Mouse (Mus musculus) intestine, postnatal 0 days (tissue): ENCODE data around the gene Olfr732. TPM values are rescaled to one million over a fixed set of nuclear protein-coding genes. Genes with fewer than 3 reads are reported as not detected.

Source experiments
- ATAC-seq: fragments of 200-750 bp; cut with Nextera tagmentation; 2 replicates; pipeline ENCODE4 v1.8.0; 2017; ENCODE audit warnings: mild to moderate bottlenecking, moderate TSS enrichment, moderate library complexity
- H3K27ac ChIP-seq: fragments of 300-500 bp; sonication (generic); 2 replicates; pipeline ENCODE4 v1.5.1; 2014; ENCODE audit warnings: mild to moderate bottlenecking, low read depth, low read length, moderate library complexity
- H3K27me3 ChIP-seq: fragments of 300-500 bp; sonication (generic); replicated peaks from 2 replicates; pipeline ENCODE4 v1.6.1; 2014; ENCODE audit warnings: low read length, mixed read lengths; ENCODE audit not compliant: control insufficient read depth, insufficient read depth
- H3K36me3 ChIP-seq: fragments of 300-500 bp; sonication (generic); 2 replicates; pipeline ENCODE4 v1.6.1; 2014; ENCODE audit warnings: mild to moderate bottlenecking, moderate library complexity; ENCODE audit not compliant: control insufficient read depth, insufficient read depth
- H3K4me1 ChIP-seq: fragments of 300-500 bp; sonication (generic); replicated peaks from 2 replicates; pipeline ENCODE4 v1.6.1; 2014; ENCODE audit warnings: antibody characterized with exemption, low read length, mixed read lengths; ENCODE audit not compliant: control insufficient read depth, insufficient read depth
- H3K4me2 ChIP-seq: fragments of 300-500 bp; sonication (generic); replicated peaks from 2 replicates; pipeline ENCODE4 v1.6.1; 2014; ENCODE audit warnings: low read depth, mild to moderate bottlenecking, moderate library complexity
- H3K4me3 ChIP-seq: fragments of 300-500 bp; sonication (generic); 2 replicates; pipeline ENCODE4 v1.5.1; 2014; ENCODE audit warnings: low read depth, low read length
- H3K9ac ChIP-seq: fragments of 300-500 bp; sonication (generic); 2 replicates; pipeline ENCODE4 v1.6.1; 2014; ENCODE audit warnings: mild to moderate bottlenecking, low read depth, low read length
- H3K9me3 ChIP-seq: fragments of 300-500 bp; sonication (generic); 2 replicates; pipeline ENCODE4 v1.6.1; 2016; ENCODE audit warnings: mixed run types; ENCODE audit not compliant: control insufficient read depth
- CTCF ChIP-seq: sonication (generic); IDR thresholded peaks from 2 replicates; pipeline ENCODE4 v1.5.1; 2016; ENCODE audit warnings: low read depth, mild to moderate bottlenecking, control low read depth, antibody characterized with exemption, moderate library complexity
- WGBS: fragments of 180-500 bp; shearing (Covaris S2); extraction: QIAGEN DNeasy Blood & Tissue Kit; methylation state at CpG from one replicate; pipeline ENCODE4 v1.1.7; 2014; 5-methylcytosine and 5-hydroxymethylcytosine counted together
- polyA plus RNA-seq: library from polyadenylated mRNA; unstranded; fragments of >200 nt; fragmentation: Nextera tagmentation; extraction: Ambion mirVana; gene quantifications from 2 replicates; pipeline ENCODE4 v1.2.1, GENCODE M21; 2015

Olfr732 gene
- not detected in 2 replicates for polyA plus RNA-seq

DNA sequence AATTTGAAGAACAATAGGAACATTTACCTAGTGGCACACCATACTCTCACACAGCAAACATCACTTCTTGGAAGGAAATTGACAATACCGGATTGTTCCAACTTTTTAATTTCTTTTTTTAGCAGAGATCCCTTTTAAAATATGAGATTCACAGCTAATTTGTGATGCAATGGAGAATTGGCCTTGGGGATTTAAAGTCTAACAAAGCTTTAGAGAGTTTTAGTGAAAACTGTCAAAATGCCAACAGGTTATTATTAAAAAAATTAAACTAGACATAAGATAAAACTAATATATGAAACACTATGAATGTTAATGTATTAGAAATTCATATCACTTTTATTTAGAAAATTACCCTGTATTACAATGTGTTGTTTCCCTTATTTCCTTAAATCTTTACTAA is at the start of gene Olfr732:
Gene Olfr732 (minus strand): TSS at position 101 of the 400 bp plus-strand sequence.
- 88% methylated on average over 1 of the region's 1 CpGs for WGBS
- H3K9ac ChIP-seq, result no peak within 1 kb of the TSS
- ATAC-seq, result no peak
- H3K4me1 ChIP-seq, result no peaks in the 10 kb centered on the region
- no peak within 1 kb of the TSS for H3K4me3 ChIP-seq
- no peaks in the 10 kb centered on the region for H3K27me3 ChIP-seq
- H3K9me3 ChIP-seq, result no peaks in the 10 kb centered on the region
- H3K27ac ChIP-seq, result no peak within 1 kb of the TSS
- no peaks in the 10 kb centered on the region for H3K36me3 ChIP-seq
- H3K4me2 ChIP-seq, result no peak within 1 kb of the TSS
- TF ChIP-seq CTCF, result no peak

DNA sequence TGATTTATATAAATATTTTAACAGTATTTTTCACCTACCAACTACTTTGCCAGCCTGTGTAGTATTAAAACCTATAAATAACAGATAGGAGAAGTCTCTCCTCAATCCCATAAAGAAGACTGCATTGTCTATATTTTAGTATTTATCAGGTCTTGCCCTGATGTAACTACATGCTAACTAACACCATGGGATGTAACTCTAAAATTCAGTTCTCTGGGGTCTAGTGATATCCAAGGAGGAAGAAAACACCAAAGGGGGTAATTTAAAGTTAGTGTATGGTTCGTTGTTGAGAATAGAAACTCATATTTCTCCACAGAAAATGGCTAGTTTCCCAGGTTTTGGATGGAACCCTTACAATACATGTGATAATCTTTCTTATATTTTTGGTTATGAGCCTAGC is 42.7 kb upstream of the Olfr732 start, which contains the start of gene Olfr734:
Gene Olfr734 (minus strand): TSS at position 101 of the 400 bp plus-strand sequence.
- no peak for ATAC-seq
- H3K4me2 ChIP-seq, result no peak within 1 kb of the TSS
- no peaks in the 10 kb centered on the region for H3K27me3 ChIP-seq
- H3K4me1 ChIP-seq, result no peaks in the 10 kb centered on the region
- no peak within 1 kb of the TSS for H3K27ac ChIP-seq
- H3K4me3 ChIP-seq, result no peak within 1 kb of the TSS
- WGBS, result 41% methylated on average over 1 of the region's 1 CpGs
- TF ChIP-seq CTCF, result no peak
- H3K36me3 ChIP-seq, result no peaks in the 10 kb centered on the region
- H3K9ac ChIP-seq, result no peak within 1 kb of the TSS
- H3K9me3 ChIP-seq, result no peaks in the 10 kb centered on the region

DNA sequence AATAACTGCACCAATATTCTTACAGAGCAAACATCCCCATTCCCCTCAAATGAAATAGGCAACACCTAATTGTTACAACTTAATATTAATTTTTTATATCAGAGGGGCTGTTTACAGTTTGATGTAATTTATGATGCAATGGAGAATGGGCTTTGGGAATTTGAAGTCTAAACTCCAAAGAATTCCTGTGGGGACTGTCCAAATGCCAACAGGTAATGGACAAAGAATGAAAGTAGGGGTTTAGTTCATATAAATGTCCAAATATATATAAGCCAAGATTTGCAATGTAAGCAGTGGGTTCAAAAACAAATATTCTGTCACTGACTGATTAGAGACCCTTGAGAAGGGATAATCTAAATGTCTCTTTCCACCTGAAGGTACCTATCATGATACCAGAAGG is 17.4 kb upstream of the Olfr732 start, which contains the start of gene Olfr733:
Gene Olfr733 (minus strand): TSS at position 101 of the 400 bp plus-strand sequence.
- no peak within 1 kb of the TSS for H3K4me3 ChIP-seq
- H3K36me3 ChIP-seq, result no peaks in the 10 kb centered on the region
- no peak for TF ChIP-seq CTCF
- no peaks in the 10 kb centered on the region for H3K27me3 ChIP-seq
- H3K27ac ChIP-seq, result no peak within 1 kb of the TSS
- no peak for ATAC-seq
- H3K9me3 ChIP-seq, result no peaks in the 10 kb centered on the region
- no peaks in the 10 kb centered on the region for H3K4me1 ChIP-seq
- H3K9ac ChIP-seq, result no peak within 1 kb of the TSS
- no peak within 1 kb of the TSS for H3K4me2 ChIP-seq

DNA sequence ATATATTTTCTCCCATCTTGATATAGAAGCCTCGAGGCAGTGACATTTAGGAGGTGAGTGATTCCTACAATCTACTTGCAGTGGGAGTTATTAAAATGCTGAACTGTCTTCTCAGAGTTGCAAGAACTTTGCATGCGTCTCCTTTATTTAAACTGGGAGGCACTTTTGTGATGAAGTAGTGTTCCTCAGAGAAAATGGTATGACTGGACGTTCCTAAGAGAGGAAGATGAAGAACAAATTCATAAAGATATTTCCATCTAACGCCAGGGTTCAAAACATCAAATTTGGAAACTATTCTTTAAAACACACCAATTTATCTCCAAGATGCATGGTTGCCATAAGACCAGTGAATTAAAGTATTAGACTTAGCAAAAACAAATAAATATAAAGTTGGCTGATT is 42.2 kb downstream of the Olfr732 start, which contains the start of gene Olfr731:
Gene Olfr731 (minus strand): TSS at position 101 of the 400 bp plus-strand sequence.
- 82% methylated on average over 4 of the region's 4 CpGs for WGBS
- Histone ChIP-seq H3K4me2 (no peak within 1 kb of the TSS), H3K4me3 (no peak within 1 kb of the TSS), H3K27me3 (no peaks in the 10 kb centered on the region), H3K27ac (no peak within 1 kb of the TSS), H3K36me3 (no peaks in the 10 kb centered on the region), H3K9ac (no peak within 1 kb of the TSS), H3K4me1 (no peaks in the 10 kb centered on the region), H3K9me3 (no peaks in the 10 kb centered on the region)
- no peak for TF ChIP-seq CTCF
- no peak for ATAC-seq

Other genes with a start within 250 kb of the Olfr732 start
- not detected in 2 replicates for gene Olfr725, start 243.8 kb downstream of the Olfr732 start, polyA plus RNA-seq
- not detected in 2 replicates for gene Olfr726, start 193.3 kb downstream of the Olfr732 start, polyA plus RNA-seq
- not detected in 2 replicates for gene Olfr727, start 161.0 kb downstream of the Olfr732 start, polyA plus RNA-seq
- gene Olfr728, start 141.5 kb downstream of the Olfr732 start, polyA plus RNA-seq, result not detected in 2 replicates
- not detected in 2 replicates for gene Olfr729, start 131.3 kb downstream of the Olfr732 start, polyA plus RNA-seq
- not detected in 2 replicates for gene Olfr730, start 96.0 kb downstream of the Olfr732 start, polyA plus RNA-seq
- not detected in 2 replicates for gene Olfr731, start 42.3 kb downstream of the Olfr732 start, polyA plus RNA-seq
- gene Olfr733, start 17.3 kb upstream of the Olfr732 start, polyA plus RNA-seq, result not detected in 2 replicates
- not detected in 2 replicates for gene Olfr734, start 42.6 kb upstream of the Olfr732 start, polyA plus RNA-seq
- not detected in 2 replicates for gene Olfr735, start 64.7 kb upstream of the Olfr732 start, polyA plus RNA-seq
- gene Tlr11, start 73.7 kb upstream of the Olfr732 start, polyA plus RNA-seq, result 0.07 and 0.08 TPM in 2 replicates
- not detected in 2 replicates for gene Olfr736, start 97.0 kb upstream of the Olfr732 start, polyA plus RNA-seq
- not detected in 2 replicates for gene Olfr738, start 123.4 kb upstream of the Olfr732 start, polyA plus RNA-seq
- gene Olfr739, start 134.4 kb upstream of the Olfr732 start, polyA plus RNA-seq, result not detected in 2 replicates
- gene Olfr740, start 161.3 kb upstream of the Olfr732 start, polyA plus RNA-seq, result not detected in 2 replicates
- not detected in 2 replicates for gene Olfr741, start 188.5 kb upstream of the Olfr732 start, polyA plus RNA-seq
- not detected in 2 replicates for gene Olfr742, start 219.4 kb upstream of the Olfr732 start, polyA plus RNA-seq
- gene Olfr743, start 237.6 kb upstream of the Olfr732 start, polyA plus RNA-seq, result not detected in 2 replicates